ENCODE assay signal across 17 mouse cellular contexts in the genomic region with DNA sequence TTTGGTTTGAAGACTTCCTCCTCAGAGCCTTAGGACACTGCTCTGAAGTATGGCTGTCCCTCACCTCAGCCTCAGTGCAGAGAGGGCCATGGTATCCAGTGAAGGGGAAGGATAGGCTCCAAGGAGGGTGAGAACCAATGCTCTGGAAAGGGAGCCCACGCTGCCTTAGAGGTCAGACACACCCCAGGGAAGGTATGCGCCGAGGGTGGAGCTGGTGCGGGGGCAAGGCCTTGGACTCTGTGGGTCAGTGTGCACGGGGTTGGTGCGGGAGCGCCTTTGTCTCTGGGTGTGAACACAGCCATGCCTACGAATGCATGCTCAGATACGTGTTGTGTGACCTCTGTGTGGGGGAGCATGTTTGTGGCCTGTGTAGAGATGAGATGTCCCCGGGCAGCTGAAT. TPM values are rescaled to one million over a fixed set of nuclear protein-coding genes. Genes with fewer than 3 reads are reported as not detected.
DNase-seq lines count a peak whose midpoint lies in the region; ATAC-seq and TF ChIP-seq lines count a peak whose summit lies in the region.
"Had no signal": no experiment of that assay in that cellular context is flagged by ENCODE, and none has a peak within 500 bp of the region (broad histone marks: within the 10 kb centered on the region; RNA-seq: fewer than 3 reads in every experiment).

No protein-coding gene starts in this region.

- no peaks in the 10 kb centered on the region for H3K36me3 ChIP-seq in lung, postnatal 0 days (ENCODE audit: insufficient read depth, low read length)
- no peaks in the 10 kb centered on the region for H3K36me3 ChIP-seq in intestine, embryonic 15.5 days
- no peaks in the 10 kb centered on the region for H3K36me3 ChIP-seq in hindbrain, embryonic 11.5 days (ENCODE audit: control insufficient read depth, insufficient read depth, low read length)
- H3K36me3 ChIP-seq in forebrain, embryonic 16.5 days (ENCODE audit: control insufficient read depth, insufficient read depth) = no peaks in the 10 kb centered on the region
- H3K36me3 ChIP-seq: neural tube, embryonic 15.5 days had no signal

- H3K4me1 ChIP-seq in lung, postnatal 0 days (ENCODE audit: insufficient read depth, low read depth, low read length) = no peaks in the 10 kb centered on the region
- peaks cover 10% of the 10 kb centered on the region for H3K4me1 ChIP-seq in intestine, embryonic 15.5 days (replicated peaks)
- H3K4me1 ChIP-seq in hindbrain, embryonic 11.5 days (replicated peaks; ENCODE audit: control insufficient read depth, insufficient read depth, low read length) = 0 out of 2 replicates have a peak, but pooled peaks cover 2% of the 10 kb centered on the region
- peaks cover 11% of the 10 kb centered on the region for H3K4me1 ChIP-seq in forebrain, embryonic 16.5 days (replicated peaks; ENCODE audit: control insufficient read depth, insufficient read depth, low read length)

- WGBS in lung, postnatal 0 days = 69% methylated on average over 10 of the region's 10 CpGs
- 51% methylated on average over 10 of the region's 10 CpGs for WGBS in intestine, embryonic 15.5 days
- 78% methylated on average over 10 of the region's 10 CpGs for WGBS in hindbrain, embryonic 11.5 days
- 85% methylated on average over 10 of the region's 10 CpGs for WGBS in forebrain, embryonic 16.5 days

- peaks cover 9% of the 10 kb centered on the region for H3K27me3 ChIP-seq in lung, postnatal 0 days (replicated peaks; ENCODE audit: insufficient read depth, low read length)
- peaks cover 10% of the 10 kb centered on the region for H3K27me3 ChIP-seq in intestine, embryonic 15.5 days (replicated peaks)
- H3K27me3 ChIP-seq in hindbrain, embryonic 11.5 days (ENCODE audit: control insufficient read depth, insufficient read depth, low read length) = peaks cover 35% of the 10 kb centered on the region
- H3K27me3 ChIP-seq in forebrain, embryonic 16.5 days (replicated peaks; ENCODE audit: control insufficient read depth, insufficient read depth, low read length) = peaks cover 30% of the 10 kb centered on the region
- H3K27me3 ChIP-seq: Patski had no signal

- TF ChIP-seq CTCF in lung, postnatal 0 days (IDR thresholded peaks at IDR 0.05) = no peak

- no peak for DNase-seq in lung, postnatal 0 days (ENCODE audit: low spot score)
- DNase-seq in lung, postnatal 36 days = no peak
- DNase-seq in kidney, postnatal 10 days = peak; percentile 28
- no peak for DNase-seq in layer of hippocampus, postnatal 14 days (ENCODE audit: low spot score in 2 of 2)
- DNase-seq in hindbrain, embryonic 11.5 days (ENCODE audit: low spot score) = no peak
- DNase-seq: heart, adult 2 months; heart, postnatal 14 days had no signal

- no peak for TF ChIP-seq EP300 in lung, postnatal 0 days (IDR thresholded peaks at IDR 0.05)

- peak; percentile 25; the same call in 1 of the 2 replicates for ATAC-seq in lung, postnatal 0 days
- ATAC-seq in intestine, embryonic 15.5 days = peak; percentile 77
- ATAC-seq in hindbrain, embryonic 11.5 days (ENCODE audit: low FRiP score) = no peak
- no peak for ATAC-seq in forebrain, embryonic 16.5 days
- ATAC-seq: CD4-positive, CD25-positive, alpha-beta regulatory T cell, adult 4 months; inflammation-experienced regulatory T-cells, adult 6 months had no signal

- H3K9me3 ChIP-seq in lung, postnatal 0 days (ENCODE audit: low read length) = no peaks in the 10 kb centered on the region
- H3K9me3 ChIP-seq in intestine, embryonic 15.5 days = no peaks in the 10 kb centered on the region
- no peaks in the 10 kb centered on the region for H3K9me3 ChIP-seq in hindbrain, embryonic 11.5 days (ENCODE audit: control insufficient read depth, low read length)
- H3K9me3 ChIP-seq in forebrain, embryonic 16.5 days (ENCODE audit: control insufficient read depth, low read length) = no peaks in the 10 kb centered on the region
- H3K9me3 ChIP-seq: neural tube, embryonic 15.5 days had no signal

- no peak overlapping the region for H3K4me2 ChIP-seq in lung, postnatal 0 days (replicated peaks; ENCODE audit: low read depth, low read length)
- peak overlapping the region; percentile 89 for H3K4me2 ChIP-seq in intestine, embryonic 15.5 days (replicated peaks)
- no peak overlapping the region for H3K4me2 ChIP-seq in hindbrain, embryonic 11.5 days (replicated peaks; ENCODE audit: low read depth, low read length)
- no peak overlapping the region for H3K4me2 ChIP-seq in forebrain, embryonic 16.5 days (ENCODE audit: low read length)
- H3K4me2 ChIP-seq: neural tube, embryonic 15.5 days had no signal

- no peak overlapping the region for H3K9ac ChIP-seq in lung, postnatal 0 days (replicated peaks; ENCODE audit: low read depth)
- H3K9ac ChIP-seq in intestine, embryonic 15.5 days = peak overlapping the region; percentile 48
- no peak overlapping the region for H3K9ac ChIP-seq in hindbrain, embryonic 11.5 days (ENCODE audit: low read depth, low read length)
- no peak overlapping the region for H3K9ac ChIP-seq in forebrain, embryonic 16.5 days (replicated peaks; ENCODE audit: low read depth, low read length)
- H3K9ac ChIP-seq: neural tube, embryonic 15.5 days had no signal

- H3K27ac ChIP-seq in lung, postnatal 0 days (ENCODE audit: low read length) = no peak overlapping the region
- peak overlapping the region; percentile 94 for H3K27ac ChIP-seq in intestine, embryonic 15.5 days
- no peak overlapping the region for H3K27ac ChIP-seq in hindbrain, embryonic 11.5 days (ENCODE audit: low read depth, low read length)
- no peak overlapping the region for H3K27ac ChIP-seq in forebrain, embryonic 16.5 days (ENCODE audit: low read length)
- H3K27ac ChIP-seq: heart, adult 2 months; macrophage; neural tube, embryonic 15.5 days had no signal

- H3K4me3 ChIP-seq in lung, postnatal 0 days (ENCODE audit: low read depth, low read length) = no peak overlapping the region
- peak overlapping the region; percentile 44 for H3K4me3 ChIP-seq in intestine, embryonic 15.5 days (replicated peaks)
- no peak overlapping the region for H3K4me3 ChIP-seq in hindbrain, embryonic 11.5 days (ENCODE audit: low read depth, low read length)
- no peak overlapping the region for H3K4me3 ChIP-seq in forebrain, embryonic 16.5 days (replicated peaks; ENCODE audit: low read length)
- H3K4me3 ChIP-seq: erythroblast, embryonic 14.5 days; heart, adult 2 months had no signal

RNA-seq across cellular contexts. Expression of a gene that starts 1.7 kb away (rescaled TPM):
- 4.4 and 6.0 TPM in 2 replicates for polyA plus RNA-seq in lung, postnatal 0 days (2015; fragmentation: Nextera tagmentation; extraction: Ambion mirVana)
- 179 and 196 TPM in 2 replicates for polyA plus RNA-seq in intestine, embryonic 15.5 days (2015; fragmentation: Nextera tagmentation; extraction: Ambion mirVana)
- total RNA-seq in layer of hippocampus, postnatal 14 days (2021) = 1 to 10 TPM in 1 of 2 experiments, under 1 TPM in 1; 0.53 to 1.3 TPM
- 0.96 and 1.3 TPM in 2 replicates for polyA plus RNA-seq in hindbrain, embryonic 11.5 days (2014; fragmentation: Nextera tagmentation; extraction: Ambion mirVana)
- polyA plus RNA-seq in forebrain, embryonic 16.5 days (2015; fragmentation: Nextera tagmentation; extraction: Ambion mirVana) = 0.31 and 0.44 TPM in 2 replicates
- total RNA-seq: adrenal gland, postnatal 14 days; common myeloid progenitor, adult 5-6 weeks had no signal
- polyA plus RNA-seq: erythroblast, embryonic 14.5 days had no signal

RNA-seq across cellular contexts. Expression of a gene that starts 16.1 kb away (rescaled TPM):
- 84.6 and 115 TPM in 2 replicates for polyA plus RNA-seq in lung, postnatal 0 days (2015; fragmentation: Nextera tagmentation; extraction: Ambion mirVana)
- 16.4 and 17.4 TPM in 2 replicates for polyA plus RNA-seq in intestine, embryonic 15.5 days (2015; fragmentation: Nextera tagmentation; extraction: Ambion mirVana)
- 1 to 10 TPM; 1.3 to 1.6 TPM for total RNA-seq in layer of hippocampus, postnatal 14 days (2021)
- polyA plus RNA-seq in hindbrain, embryonic 11.5 days (2014; fragmentation: Nextera tagmentation; extraction: Ambion mirVana) = 2.0 and 3.3 TPM in 2 replicates
- polyA plus RNA-seq in forebrain, embryonic 16.5 days (2015; fragmentation: Nextera tagmentation; extraction: Ambion mirVana) = 0.60 and 0.63 TPM in 2 replicates
- total RNA-seq: common myeloid progenitor, adult 5-6 weeks had no signal
- polyA plus RNA-seq: erythroblast, embryonic 14.5 days; macrophage had no signal

RNA-seq across cellular contexts. Expression of a gene that starts 40.8 kb away (rescaled TPM):
- polyA plus RNA-seq in lung, postnatal 0 days (2015; fragmentation: Nextera tagmentation; extraction: Ambion mirVana) = 26.1 and 31.2 TPM in 2 replicates
- 5.4 and 8.3 TPM in 2 replicates for polyA plus RNA-seq in intestine, embryonic 15.5 days (2015; fragmentation: Nextera tagmentation; extraction: Ambion mirVana)
- total RNA-seq in layer of hippocampus, postnatal 14 days (2021) = 1 to 10 TPM; 3.6 to 4.9 TPM
- 6.0 and 11.3 TPM in 2 replicates for polyA plus RNA-seq in hindbrain, embryonic 11.5 days (2014; fragmentation: Nextera tagmentation; extraction: Ambion mirVana)
- 0.88 TPM in 1 of 2 replicates, not detected in the other for polyA plus RNA-seq in forebrain, embryonic 16.5 days (2015; fragmentation: Nextera tagmentation; extraction: Ambion mirVana)
- total RNA-seq: adrenal gland, postnatal 14 days; common myeloid progenitor, adult 5-6 weeks had no signal
- polyA plus RNA-seq: CD4-positive, CD25-positive, alpha-beta regulatory T cell, adult 4 months; erythroblast, embryonic 14.5 days; inflammation-experienced regulatory T-cells, adult 6 months; macrophage had no signal

RNA-seq across cellular contexts. Expression of a gene that starts 54.2 kb away (rescaled TPM):
- 80.7 and 82.0 TPM in 2 replicates for polyA plus RNA-seq in lung, postnatal 0 days (2015; fragmentation: Nextera tagmentation; extraction: Ambion mirVana)
- 44.5 and 44.6 TPM in 2 replicates for polyA plus RNA-seq in intestine, embryonic 15.5 days (2015; fragmentation: Nextera tagmentation; extraction: Ambion mirVana)
- total RNA-seq in layer of hippocampus, postnatal 14 days (2021) = 10 to 100 TPM; 16.6 to 18.2 TPM
- polyA plus RNA-seq in hindbrain, embryonic 11.5 days (2014; fragmentation: Nextera tagmentation; extraction: Ambion mirVana) = 18.2 and 18.6 TPM in 2 replicates
- polyA plus RNA-seq in forebrain, embryonic 16.5 days (2015; fragmentation: Nextera tagmentation; extraction: Ambion mirVana) = 17.3 and 19.9 TPM in 2 replicates

Comparison
In these comparisons a context has a peak if more than half of its experiments do, and no peak if none do; other contexts are left out.
1. ATAC-seq: peak in lung, postnatal 0 days (single experiment) and intestine, embryonic 15.5 days (single experiment); none in hindbrain, embryonic 11.5 days (single experiment) and forebrain, embryonic 16.5 days (single experiment).
2. RNA of a gene that starts 1.7 kb away (polyA plus RNA-seq): 179 to 196 TPM in intestine, embryonic 15.5 days; 4.4 to 6.0 TPM in lung, postnatal 0 days, 0.96 to 1.3 TPM in hindbrain, embryonic 11.5 days and 0.31 to 0.44 TPM in forebrain, embryonic 16.5 days; every median in the first group is over 10 times any median in the second.